Mouse (Mus musculus): ENCODE results near the gene Fam135a. TPM values are rescaled to one million over a fixed set of nuclear protein-coding genes. Genes with fewer than 3 reads are reported as not detected.
"Not testable (repeated sequence)": the region's sequence is repeated elsewhere in the genome, so short reads cannot be mapped to it uniquely, and the experiment has no call there.

Gene Fam135a
- polyA plus RNA-seq, 1 experiment from 2014 or later: 37.5 TPM

GRCm38 (mm10) chr1:23999318-23999717 is 100.8 kb downstream of the Fam135a start:
- Histone ChIP-seq H3K4me1 (ENCODE audit: control insufficient read depth, insufficient read depth, low read length) (no peaks in the 10 kb centered on the region), H3K4me3 (ENCODE audit: low read depth, low read length) (no peak overlapping the region), H3K36me3 (ENCODE audit: control insufficient read depth, insufficient read depth, low read length) (no peaks in the 10 kb centered on the region), H3K4me2 (replicated peaks; ENCODE audit: low read depth, low read length) (no peak overlapping the region), H3K27ac (ENCODE audit: low read length) (no peak overlapping the region), H3K9ac (replicated peaks; ENCODE audit: low read depth, low read length) (no peak overlapping the region), H3K27me3 (ENCODE audit: control insufficient read depth, insufficient read depth, low read length) (no peaks in the 10 kb centered on the region), H3K9me3 (ENCODE audit: control insufficient read depth, low read depth, low read length) (no peaks in the 10 kb centered on the region)
- no peak for ATAC-seq (ENCODE audit: insufficient number of reproducible peaks, insufficient read depth, low FRiP score, low read depth)
- WGBS: 92% methylated on average over 5 of the region's 5 CpGs

DNA sequence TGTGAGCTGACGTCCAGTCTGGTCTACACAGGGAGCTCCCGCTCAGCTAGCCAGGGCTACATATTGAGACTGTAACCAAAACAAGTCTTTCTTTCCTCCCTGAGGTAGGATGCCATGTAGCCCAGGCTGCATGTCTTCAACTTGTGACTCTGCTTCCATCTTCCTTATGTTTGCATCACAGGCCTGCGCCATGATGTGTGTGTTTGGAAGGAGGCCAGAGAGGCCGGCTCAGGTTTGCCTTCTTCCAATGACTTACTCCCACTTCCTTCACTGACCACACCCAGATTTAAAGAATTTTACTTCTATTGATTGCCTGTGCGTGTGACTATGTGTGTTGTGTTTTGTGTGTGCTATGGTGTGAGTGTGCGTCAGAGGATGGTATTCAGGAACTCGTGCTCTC is 101.3 kb downstream of the Fam135a start:
- Histone ChIP-seq H3K36me3 (ENCODE audit: control insufficient read depth, insufficient read depth, low read length) (no peaks in the 10 kb centered on the region), H3K4me3 (ENCODE audit: low read depth, low read length) (no peak overlapping the region), H3K4me1 (ENCODE audit: control insufficient read depth, insufficient read depth, low read length) (no peaks in the 10 kb centered on the region), H3K27ac (ENCODE audit: low read length) (no peak overlapping the region), H3K27me3 (ENCODE audit: control insufficient read depth, insufficient read depth, low read length) (no peaks in the 10 kb centered on the region), H3K4me2 (replicated peaks; ENCODE audit: low read depth, low read length) (no peak overlapping the region), H3K9ac (replicated peaks; ENCODE audit: low read depth, low read length) (no peak overlapping the region), H3K9me3 (ENCODE audit: control insufficient read depth, low read depth, low read length) (no peaks in the 10 kb centered on the region)
- WGBS: 96% methylated on average over 7 of the region's 7 CpGs
- ATAC-seq (ENCODE audit: insufficient number of reproducible peaks, insufficient read depth, low FRiP score, low read depth): no peak

GRCm38 (mm10) chr1:23998120-23998810 is 101.9 kb downstream of the Fam135a start:
- ATAC-seq (ENCODE audit: insufficient number of reproducible peaks, insufficient read depth, low FRiP score, low read depth): no peak
- Histone ChIP-seq H3K9ac (replicated peaks; ENCODE audit: low read depth, low read length) (no peak overlapping the region), H3K4me2 (replicated peaks; ENCODE audit: low read depth, low read length) (no peak overlapping the region), H3K4me1 (ENCODE audit: control insufficient read depth, insufficient read depth, low read length) (no peaks in the 10 kb centered on the region), H3K36me3 (ENCODE audit: control insufficient read depth, insufficient read depth, low read length) (no peaks in the 10 kb centered on the region), H3K4me3 (ENCODE audit: low read depth, low read length) (no peak overlapping the region), H3K27ac (ENCODE audit: low read length) (no peak overlapping the region), H3K27me3 (ENCODE audit: control insufficient read depth, insufficient read depth, low read length) (no peaks in the 10 kb centered on the region), H3K9me3 (ENCODE audit: control insufficient read depth, low read depth, low read length) (no peaks in the 10 kb centered on the region)
- 87% methylated on average over 7 of the region's 7 CpGs for WGBS

- Histone ChIP-seq H3K4me1 (ENCODE audit: control insufficient read depth, insufficient read depth, low read length) (no peaks in the 10 kb centered on the region), H3K9ac (replicated peaks; ENCODE audit: low read depth, low read length) (no peak overlapping the region), H3K27me3 (ENCODE audit: control insufficient read depth, insufficient read depth, low read length) (no peaks in the 10 kb centered on the region), H3K9me3 (ENCODE audit: control insufficient read depth, low read depth, low read length) (no peaks in the 10 kb centered on the region), H3K4me2 (replicated peaks; ENCODE audit: low read depth, low read length) (no peak overlapping the region), H3K27ac (ENCODE audit: low read length) (no peak overlapping the region), H3K4me3 (ENCODE audit: low read depth, low read length) (no peak overlapping the region), H3K36me3 (ENCODE audit: control insufficient read depth, insufficient read depth, low read length) (no peaks in the 10 kb centered on the region)
- ATAC-seq (ENCODE audit: insufficient number of reproducible peaks, insufficient read depth, low FRiP score, low read depth): no peak
- 92% methylated on average over 3 of the region's 3 CpGs for WGBS
These were observed 102.6 kb downstream of the Fam135a start for GRCm38 (mm10) chr1:23997493-23997892.

- 94% methylated on average over 4 of the region's 4 CpGs for WGBS
- Histone ChIP-seq H3K4me3 (ENCODE audit: low read depth, low read length) (no peak overlapping the region), H3K27me3 (ENCODE audit: control insufficient read depth, insufficient read depth, low read length) (no peaks in the 10 kb centered on the region), H3K4me2 (replicated peaks; ENCODE audit: low read depth, low read length) (no peak overlapping the region), H3K27ac (ENCODE audit: low read length) (no peak overlapping the region), H3K4me1 (ENCODE audit: control insufficient read depth, insufficient read depth, low read length) (no peaks in the 10 kb centered on the region), H3K36me3 (ENCODE audit: control insufficient read depth, insufficient read depth, low read length) (no peaks in the 10 kb centered on the region), H3K9me3 (ENCODE audit: control insufficient read depth, low read depth, low read length) (no peaks in the 10 kb centered on the region), H3K9ac (replicated peaks; ENCODE audit: low read depth, low read length) (no peak overlapping the region)
- ATAC-seq (ENCODE audit: insufficient number of reproducible peaks, insufficient read depth, low FRiP score, low read depth): no peak
These were observed 104.7 kb downstream of the Fam135a start for GRCm38 (mm10) chr1:23995420-23995819.

DNA sequence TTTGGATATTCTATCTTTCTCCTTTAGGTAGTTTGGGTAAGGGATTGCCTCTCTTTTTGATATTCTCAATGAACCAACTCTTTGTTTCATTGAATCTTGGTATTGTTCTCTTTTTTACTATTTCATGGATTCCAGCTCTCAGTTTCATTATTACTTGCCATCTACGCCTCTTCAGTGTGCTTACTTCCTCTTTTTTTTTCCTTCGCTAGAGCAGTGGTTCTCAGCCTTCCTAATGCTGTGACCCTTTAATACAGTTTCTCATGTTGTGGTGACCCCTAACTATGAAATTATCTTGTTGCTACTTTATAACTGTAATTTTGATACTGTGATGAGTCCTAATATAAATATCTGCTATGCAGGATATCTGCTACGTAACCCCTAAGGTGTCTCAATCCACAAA is 117.0 kb downstream of the Fam135a start:
- no peaks in the 10 kb centered on the region for H3K36me3 ChIP-seq (ENCODE audit: control insufficient read depth, insufficient read depth, low read length)
- H3K27me3 ChIP-seq (ENCODE audit: control insufficient read depth, insufficient read depth, low read length): no peaks in the 10 kb centered on the region
- no peak overlapping the region for H3K4me3 ChIP-seq (ENCODE audit: low read depth, low read length)
- H3K4me1 ChIP-seq (ENCODE audit: control insufficient read depth, insufficient read depth, low read length): no peaks in the 10 kb centered on the region
- no peaks in the 10 kb centered on the region for H3K9me3 ChIP-seq (ENCODE audit: control insufficient read depth, low read depth, low read length)
- no peak overlapping the region for H3K4me2 ChIP-seq (replicated peaks; ENCODE audit: low read depth, low read length)
- no peak overlapping the region for H3K9ac ChIP-seq (replicated peaks; ENCODE audit: low read depth, low read length)
- WGBS: 90% methylated on average over 3 of the region's 3 CpGs
- H3K27ac ChIP-seq (ENCODE audit: low read length): no peak overlapping the region
- no peak for ATAC-seq (ENCODE audit: insufficient number of reproducible peaks, insufficient read depth, low FRiP score, low read depth)

GRCm38 (mm10) chr1:23978281-23978680 is 121.9 kb downstream of the Fam135a start:
- ATAC-seq (ENCODE audit: insufficient number of reproducible peaks, insufficient read depth, low FRiP score, low read depth): no peak
- H3K4me3 ChIP-seq (ENCODE audit: low read depth, low read length): no peak overlapping the region
- 80% methylated on average over 6 of the region's 6 CpGs for WGBS
- no peaks in the 10 kb centered on the region for H3K36me3 ChIP-seq (ENCODE audit: control insufficient read depth, insufficient read depth, low read length)
- H3K27ac ChIP-seq (ENCODE audit: low read length): no peak overlapping the region
- H3K27me3 ChIP-seq (ENCODE audit: control insufficient read depth, insufficient read depth, low read length): no peaks in the 10 kb centered on the region
- H3K9me3 ChIP-seq (ENCODE audit: control insufficient read depth, low read depth, low read length): no peaks in the 10 kb centered on the region
- no peaks in the 10 kb centered on the region for H3K4me1 ChIP-seq (ENCODE audit: control insufficient read depth, insufficient read depth, low read length)
- H3K9ac ChIP-seq (replicated peaks; ENCODE audit: low read depth, low read length): no peak overlapping the region
- no peak overlapping the region for H3K4me2 ChIP-seq (replicated peaks; ENCODE audit: low read depth, low read length)

DNA sequence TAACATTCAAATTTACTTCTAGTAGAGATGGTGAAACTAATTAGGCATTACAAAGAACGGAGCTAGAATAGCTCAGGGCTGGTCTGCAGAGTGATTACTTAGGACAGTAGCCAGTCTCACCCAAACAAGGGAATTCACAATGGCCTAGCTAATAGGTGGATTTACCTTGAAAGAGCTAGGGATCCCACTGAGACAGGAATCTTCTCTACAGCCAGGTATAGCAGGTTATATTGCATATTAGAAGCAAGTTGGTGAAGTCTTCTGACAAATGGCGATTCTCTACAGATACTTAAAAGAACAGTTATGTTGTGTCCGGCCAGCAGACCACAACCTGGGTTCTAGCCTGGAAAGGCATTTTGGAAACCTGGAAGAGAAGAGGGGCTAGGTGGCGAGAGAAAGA is 129.0 kb downstream of the Fam135a start:
- not testable (repeated sequence) for H3K9ac ChIP-seq (replicated peaks; ENCODE audit: low read depth, low read length); ATAC-seq (ENCODE audit: insufficient number of reproducible peaks, insufficient read depth, low FRiP score, low read depth); H3K4me1 ChIP-seq (ENCODE audit: control insufficient read depth, insufficient read depth, low read length); H3K27ac ChIP-seq (ENCODE audit: low read length); H3K36me3 ChIP-seq (ENCODE audit: control insufficient read depth, insufficient read depth, low read length); H3K4me2 ChIP-seq (replicated peaks; ENCODE audit: low read depth, low read length); H3K9me3 ChIP-seq (ENCODE audit: control insufficient read depth, low read depth, low read length); H3K4me3 ChIP-seq (ENCODE audit: low read depth, low read length); H3K27me3 ChIP-seq (ENCODE audit: control insufficient read depth, insufficient read depth, low read length)
- WGBS: 83% methylated on average over 3 of the region's 4 CpGs

Data from stomach, embryonic 14.5 days (tissue).